Mouse (Mus musculus) urinary bladder, adult 2 months (tissue): ENCODE data around the gene Zfp472. TPM values are rescaled to one million over a fixed set of nuclear protein-coding genes. Genes with fewer than 3 reads are reported as not detected.

Source experiments
- DNase-seq: peaks from one replicate; pipeline ENCODE4 v3.0.0; 2022; ENCODE audit warnings: low spot score
- polyA plus RNA-seq: library from polyadenylated mRNA; depleted of rRNA; stranded (reverse); fragments of >200 nt; gene quantifications from 2 replicates; pipeline ENCODE4 v1.2.3, GENCODE M21; 2012; rRNA removed

Zfp472 gene
- polyA plus RNA-seq, result 5.3 and 6.5 TPM in 2 replicates

- peak; percentile 72 for DNase-seq
Measured at GRCm38 (mm10) chr17:32965623-32966290, at the start of gene Zfp472. Zfp472 (plus strand) TSS chr17:32965814.

GRCm38 (mm10) chr17:32916075-32916474, 49.5 kb upstream of the Zfp472 start:
- DNase-seq, result no peak

- no peak for DNase-seq
Measured at GRCm38 (mm10) chr17:32917131-32917530, 48.5 kb upstream of the Zfp472 start, which contains the start of gene Cyp4f14. Cyp4f14 (minus strand) TSS chr17:32917342.

GRCm38 (mm10) chr17:32919123-32919522, 46.5 kb upstream of the Zfp472 start:
- DNase-seq, result no peak

GRCm38 (mm10) chr17:32923681-32924080, 41.9 kb upstream of the Zfp472 start:
- DNase-seq, result no peak

GRCm38 (mm10) chr17:32924658-32925312, 40.8 kb upstream of the Zfp472 start:
- DNase-seq, result peak; percentile 53

- no peak for DNase-seq
Measured at GRCm38 (mm10) chr17:32927803-32928202, 37.8 kb upstream of the Zfp472 start.

GRCm38 (mm10) chr17:32939831-32940230, 25.8 kb upstream of the Zfp472 start:
- no peak for DNase-seq

- no peak for DNase-seq
Measured at GRCm38 (mm10) chr17:32943661-32944060, 22.0 kb upstream of the Zfp472 start.

GRCm38 (mm10) chr17:32944402-32945035, 21.1 kb upstream of the Zfp472 start:
- DNase-seq, result no peak

- no peak for DNase-seq
Measured at GRCm38 (mm10) chr17:32946716-32947115, 18.9 kb upstream of the Zfp472 start.

GRCm38 (mm10) chr17:32947215-32947914, 18.2 kb upstream of the Zfp472 start, which contains the start of gene Cyp4f13:
Cyp4f13 (minus strand) TSS chr17:32947402.
- DNase-seq, result peak; percentile 90

GRCm38 (mm10) chr17:32950136-32950535, 15.5 kb upstream of the Zfp472 start:
- no peak for DNase-seq

- DNase-seq, result no peak
Measured at GRCm38 (mm10) chr17:32951006-32951405, 14.6 kb upstream of the Zfp472 start.

- DNase-seq, result peak; percentile 71
Measured at GRCm38 (mm10) chr17:32951441-32951840, 14.2 kb upstream of the Zfp472 start.

GRCm38 (mm10) chr17:32965253-32965622, 376 bp upstream of the Zfp472 start:
- DNase-seq, result no peak

- DNase-seq, result no peak
Measured at GRCm38 (mm10) chr17:32981361-32981760, 15.7 kb downstream of the Zfp472 start.

GRCm38 (mm10) chr17:32986301-32986700, 20.7 kb downstream of the Zfp472 start:
- DNase-seq, result no peak

- DNase-seq, result no peak
Measured at GRCm38 (mm10) chr17:32991965-32992698, 26.5 kb downstream of the Zfp472 start.

GRCm38 (mm10) chr17:32992699-32993474, 27.3 kb downstream of the Zfp472 start, which contains the start of gene Zfp952:
Zfp952 (plus strand) TSS chr17:32993129.
- DNase-seq, result peak; percentile 48

- no peak for DNase-seq
Measured at GRCm38 (mm10) chr17:32998492-32998891, 32.9 kb downstream of the Zfp472 start.
